Mouse (Mus musculus) bone marrow, adult 2 months (tissue): ENCODE data around the gene 4930544D05Rik. TPM values are rescaled to one million over a fixed set of nuclear protein-coding genes. Genes with fewer than 3 reads are reported as not detected.

Experiments
- H3K27ac ChIP-seq: fragments of 200-500 bp; 2 replicates; pipeline ENCODE4 v1.5.1; 2012; ENCODE audit warnings: low read depth, mild to moderate bottlenecking, control low read depth, inconsistent platforms, low read length; ENCODE audit not compliant: control insufficient read depth, poor library complexity, insufficient read depth
- H3K4me1 ChIP-seq: fragments of 200-500 bp; 2 replicates; pipeline ENCODE4 v1.6.1; 2011; ENCODE audit warnings: low read length; ENCODE audit not compliant: control insufficient read depth, insufficient read depth
- H3K4me3 ChIP-seq: fragments of 200-500 bp; replicated peaks from 2 replicates; pipeline ENCODE3; 2011; ENCODE audit warnings: mild to moderate bottlenecking, low read depth, low read length, control low read depth; ENCODE audit not compliant: control insufficient read depth
- CTCF ChIP-seq: fragments of 200-500 bp; IDR thresholded peaks from 2 replicates; pipeline ENCODE4 v1.5.1; 2011; ENCODE audit warnings: low read length, control low read depth; ENCODE audit not compliant: control insufficient read depth, insufficient read depth
- POLR2A ChIP-seq: fragments of 200-500 bp; IDR thresholded peaks from 2 replicates; pipeline ENCODE4 v1.6.1; 2011; ENCODE audit warnings: low read depth, mild to moderate bottlenecking, control low read depth, low read length, borderline replicate concordance; ENCODE audit not compliant: control insufficient read depth
- WGBS: fragments of 180-500 bp; shearing (Covaris S2); methylation state at CpG from one replicate; pipeline ENCODE4 v1.1.7; 2018; 5-methylcytosine and 5-hydroxymethylcytosine counted together
- polyA plus RNA-seq: library from polyadenylated mRNA; stranded (reverse); fragments of >200 nt; gene quantifications from 2 replicates; pipeline ENCODE4 v1.2.4, GENCODE M21; 2011; ENCODE audit warnings: low replicate concordance; ENCODE audit not compliant: missing spikeins, insufficient read depth, insufficient read length

The 4930544D05Rik gene
- polyA plus RNA-seq, 1 experiment = not detected

DNA sequence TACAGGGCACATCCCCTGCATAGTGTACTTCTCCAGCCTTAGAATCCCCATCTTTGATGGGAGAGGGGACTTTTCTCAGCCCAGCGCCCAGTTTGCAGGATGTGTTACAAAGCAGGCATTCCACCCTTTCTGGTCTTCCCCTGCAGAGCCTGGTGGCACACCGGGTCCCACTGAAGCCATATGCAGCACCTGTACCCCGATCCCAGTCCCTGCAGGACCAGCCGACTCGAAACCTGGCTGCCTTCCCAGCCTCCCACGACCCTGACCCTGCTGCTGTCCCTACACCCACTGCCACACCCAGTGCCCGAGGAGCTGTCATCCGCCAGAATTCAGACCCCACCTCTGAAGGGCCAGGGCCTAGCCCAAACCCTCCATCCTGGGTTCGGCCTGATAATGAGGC lies 8.0 kb upstream of the 4930544D05Rik start:
- 84% methylated on average over 9 of the region's 9 CpGs for WGBS
- TF ChIP-seq CTCF = no peak
- TF ChIP-seq POLR2A = no peak
- Histone ChIP-seq H3K27ac (no peak overlapping the region), H3K4me3 (no peak overlapping the region), H3K4me1 (no peaks in the 10 kb centered on the region)

DNA sequence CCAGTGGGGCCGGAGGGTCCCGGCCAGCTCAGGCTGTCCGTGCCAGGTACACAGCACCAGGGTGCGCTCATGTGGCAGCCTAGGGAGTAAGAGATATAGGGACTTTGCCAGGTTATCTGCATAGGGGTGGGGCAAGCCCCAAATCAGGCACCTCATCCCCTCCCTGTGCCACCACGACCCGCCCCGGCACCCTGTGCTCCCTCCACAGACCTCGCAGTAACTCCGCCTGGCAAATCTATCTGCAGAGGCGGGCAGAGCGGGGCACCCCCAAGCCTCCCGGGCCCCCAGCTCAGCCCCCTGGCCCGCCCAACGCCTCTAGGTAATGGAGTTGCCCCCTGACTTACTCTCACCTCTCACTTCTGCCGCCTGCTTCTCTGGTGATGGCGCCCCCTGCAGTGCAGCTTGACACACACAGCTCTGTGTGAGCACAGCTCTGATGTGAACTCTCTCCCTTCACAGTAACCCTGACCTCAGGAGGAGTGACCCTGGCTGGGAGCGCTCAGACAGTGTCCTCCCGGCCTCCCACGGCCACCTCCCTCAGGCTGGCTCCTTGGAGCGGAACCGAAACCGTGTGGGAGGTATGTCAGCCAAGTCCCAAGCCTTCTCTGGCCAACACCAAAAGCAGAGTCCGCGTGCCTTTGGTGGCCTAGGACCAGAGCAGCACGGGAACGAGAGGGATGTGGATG lies 7.1 kb upstream of the 4930544D05Rik start:
- 81% methylated on average over 26 of the region's 26 CpGs for WGBS
- Histone ChIP-seq H3K4me3 (no peak overlapping the region), H3K27ac (no peak overlapping the region), H3K4me1 (no peaks in the 10 kb centered on the region)
- 0 out of 2 replicates have a peak, but pooled peaks have one; percentile 11 for TF ChIP-seq POLR2A
- TF ChIP-seq CTCF = peak; percentile 55

DNA sequence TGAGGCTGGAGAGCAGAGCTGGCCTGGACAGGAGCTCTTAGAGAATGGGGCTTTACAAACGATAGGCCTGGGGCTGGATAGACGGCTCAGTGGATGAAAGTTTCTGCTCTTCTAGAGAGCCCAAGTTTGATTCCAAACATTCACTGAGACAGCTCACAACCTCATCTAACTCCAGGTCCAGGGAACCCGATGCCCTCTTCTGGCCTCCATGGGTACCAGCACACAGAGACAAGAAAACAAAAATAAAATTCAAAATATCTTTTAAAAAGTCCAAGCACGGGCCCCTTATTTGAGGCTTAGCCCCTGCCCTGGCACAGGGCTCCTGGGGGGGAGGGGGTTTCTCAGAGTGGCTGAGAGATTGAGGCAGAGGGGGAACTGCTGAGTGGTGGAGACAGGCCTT lies 4.9 kb upstream of the 4930544D05Rik start:
- no peak overlapping the region for H3K4me3 ChIP-seq
- WGBS = 95% methylated on average over 4 of the region's 4 CpGs
- TF ChIP-seq POLR2A = no peak
- TF ChIP-seq CTCF = 0 out of 2 replicates have a peak, but pooled peaks have one; percentile 4
- H3K4me1 ChIP-seq = no peaks in the 10 kb centered on the region; the same call in 1 of the 2 replicates
- no peak overlapping the region for H3K27ac ChIP-seq

DNA sequence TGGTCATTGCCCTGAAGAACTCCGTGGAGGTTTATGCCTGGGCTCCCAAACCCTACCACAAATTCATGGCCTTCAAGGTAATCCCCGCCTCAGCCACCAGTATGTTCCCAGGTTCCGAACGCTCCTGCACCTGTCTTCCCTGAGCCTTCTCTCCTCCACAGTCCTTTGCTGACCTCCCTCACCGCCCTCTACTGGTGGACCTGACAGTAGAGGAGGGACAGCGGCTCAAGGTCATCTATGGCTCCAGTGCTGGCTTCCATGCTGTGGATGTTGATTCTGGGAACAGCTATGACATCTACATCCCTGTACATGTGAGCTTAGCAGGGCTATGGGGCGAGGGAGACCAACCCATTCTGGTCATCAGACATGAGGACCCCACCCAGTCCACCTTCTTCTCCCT lies 3.1 kb upstream of the 4930544D05Rik start:
- 90% methylated on average over 7 of the region's 7 CpGs for WGBS

DNA sequence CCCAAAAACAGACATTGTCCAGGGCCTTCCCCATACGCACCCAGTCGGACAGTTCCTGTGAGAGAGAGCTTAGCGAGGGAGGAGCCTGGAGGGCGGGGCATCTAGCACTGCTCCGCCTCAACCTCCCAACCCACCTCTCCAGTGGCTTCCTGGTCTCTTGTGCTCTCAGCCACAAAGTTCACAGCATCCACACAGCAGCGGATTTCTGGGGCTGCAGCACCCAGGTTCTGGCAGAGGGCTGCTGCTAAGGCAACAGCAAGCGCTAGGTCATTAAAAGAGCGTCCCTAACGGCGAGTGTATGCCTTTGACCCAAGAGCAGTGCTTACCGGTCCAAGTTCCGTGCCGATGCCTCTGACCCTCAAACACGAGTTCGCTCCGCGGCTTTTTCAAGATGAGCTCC lies 574 bp upstream of the 4930544D05Rik start:
- Histone ChIP-seq H3K4me1 (no peaks in the 10 kb centered on the region; the same call in 1 of the 2 replicates), H3K27ac (0 out of 2 replicates have a peak overlapping the region, but pooled peaks have one; percentile 14), H3K4me3 (peak overlapping the region; percentile 71)
- under 1% methylated on average over 17 of the region's 17 CpGs for WGBS
- TF ChIP-seq CTCF = no peak
- TF ChIP-seq POLR2A = peak; percentile 43; the same call in 1 of the 2 replicates

More for the DNA sequence above, 3.1 kb upstream of the 4930544D05Rik start:
- Histone ChIP-seq H3K4me1 (no peaks in the 10 kb centered on the region; the same call in 1 of the 2 replicates), H3K27ac (no peak overlapping the region), H3K4me3 (no peak overlapping the region)
- TF ChIP-seq POLR2A (no peak), CTCF (no peak)

DNA sequence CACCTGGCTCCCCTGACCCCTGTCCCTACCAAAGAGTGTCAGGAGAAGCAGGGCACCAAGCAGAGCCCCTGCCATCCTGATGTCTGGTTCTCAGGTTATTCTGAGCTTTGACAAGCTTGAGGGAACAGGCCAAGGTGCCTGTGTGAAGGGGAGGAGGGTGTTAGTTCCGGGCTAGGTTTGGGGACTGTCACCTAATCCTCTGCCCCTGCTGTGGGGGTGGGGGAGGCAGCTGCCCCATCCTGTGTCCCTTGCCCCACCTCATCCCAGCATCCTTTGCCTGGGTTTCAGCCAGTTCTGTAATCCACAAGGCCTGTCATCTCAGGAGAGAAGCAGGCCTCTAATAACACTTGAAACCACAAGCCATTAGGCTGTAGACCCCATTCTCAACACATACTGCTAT lies 3.5 kb downstream of the 4930544D05Rik start, which contains the start of gene Chrne:
Gene Chrne (minus strand): TSS at position 116 of the 400 bp plus-strand sequence.
- 63% methylated on average over 1 of the region's 1 CpGs for WGBS
- H3K4me3 ChIP-seq = no peak within 1 kb of the TSS
- H3K27ac ChIP-seq = no peak within 1 kb of the TSS
- TF ChIP-seq POLR2A (no peak), CTCF (no peak)
- H3K4me1 ChIP-seq = no peaks in the 10 kb centered on the region; the same call in 1 of the 2 replicates

DNA sequence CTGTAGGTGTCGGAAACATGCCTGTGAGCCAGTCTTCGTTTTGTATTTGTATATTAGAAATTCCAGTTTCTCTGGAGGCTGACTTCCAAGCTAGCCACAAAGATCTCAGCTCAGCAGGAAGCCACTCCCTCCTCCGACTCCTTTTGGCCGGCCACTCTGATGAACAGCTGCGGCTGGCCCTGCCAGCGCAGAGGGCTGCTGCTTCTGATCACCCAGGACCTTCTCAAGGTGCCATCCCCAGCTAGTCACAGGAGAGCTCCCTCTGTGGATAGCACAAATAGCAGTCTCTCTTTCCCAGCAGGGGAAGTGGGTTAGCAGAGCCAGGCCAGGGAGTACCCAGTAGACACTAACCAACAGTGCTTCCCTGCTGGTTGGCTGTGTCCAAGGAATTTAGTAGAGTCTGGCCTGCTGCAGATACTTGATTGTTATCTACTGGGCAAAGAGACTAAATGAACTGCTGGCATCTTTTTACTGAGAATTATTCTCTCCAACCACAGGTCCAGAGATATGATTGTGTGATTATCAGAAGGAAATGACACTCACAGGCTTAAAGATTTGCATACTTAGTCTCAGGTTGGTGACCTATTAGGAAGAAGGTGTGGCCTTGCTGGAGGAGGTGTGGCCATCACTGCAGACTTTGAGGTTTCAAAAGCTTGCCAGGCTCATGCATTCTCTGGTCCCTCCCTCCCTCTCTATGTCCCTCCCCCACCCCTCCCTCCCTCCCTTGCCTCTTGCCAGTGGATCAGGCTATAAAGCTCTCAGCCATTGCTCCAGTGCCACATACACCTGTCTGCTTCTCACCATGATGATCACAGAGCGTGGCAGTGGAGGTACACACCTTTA lies 6.5 kb downstream of the 4930544D05Rik start:
- 70% methylated on average over 7 of the region's 7 CpGs for WGBS
- H3K4me1 ChIP-seq = no peaks in the 10 kb centered on the region; the same call in 1 of the 2 replicates
- TF ChIP-seq POLR2A = no peak
- no peak for TF ChIP-seq CTCF
- H3K4me3 ChIP-seq = no peak overlapping the region
- H3K27ac ChIP-seq = no peak overlapping the region
